Mouse (Mus musculus): ENCODE measurements around the gene Cep68.
"Not testable (repeated sequence)": the region's sequence is repeated elsewhere in the genome, so short reads cannot be mapped to it uniquely, and the experiment has no call there.

Gene Cep68

GRCm38 (mm10) chr11:20241311-20241710 is 7.9 kb downstream of the Cep68 start:
- no peak for DNase-seq

GRCm38 (mm10) chr11:20240331-20240730 is 8.9 kb downstream of the Cep68 start:
- DNase-seq: no peak

- DNase-seq: no peak
These were observed 9.9 kb downstream of the Cep68 start for GRCm38 (mm10) chr11:20239279-20239861.

GRCm38 (mm10) chr11:20237976-20238375 is 11.3 kb downstream of the Cep68 start:
- DNase-seq: no peak

GRCm38 (mm10) chr11:20237018-20237417 is 12.2 kb downstream of the Cep68 start:
- DNase-seq: no peak

- no peak for DNase-seq
These were observed 15.0 kb downstream of the Cep68 start for GRCm38 (mm10) chr11:20234233-20234632.

- DNase-seq: no peak
These were observed 17.0 kb downstream of the Cep68 start for GRCm38 (mm10) chr11:20232016-20232755.

- DNase-seq: peak; percentile 86
These were observed 17.9 kb downstream of the Cep68 start for GRCm38 (mm10) chr11:20231128-20231878.

- no peak for DNase-seq
These were observed 18.9 kb downstream of the Cep68 start for GRCm38 (mm10) chr11:20230286-20230685.

- DNase-seq: no peak
These were observed 19.9 kb downstream of the Cep68 start for GRCm38 (mm10) chr11:20229311-20229710.

- no peak for DNase-seq
These were observed 20.6 kb downstream of the Cep68 start for GRCm38 (mm10) chr11:20228666-20229065.

- no peak for DNase-seq
These were observed 23.3 kb downstream of the Cep68 start for GRCm38 (mm10) chr11:20225938-20226337.

GRCm38 (mm10) chr11:20224196-20224595 is 25.0 kb downstream of the Cep68 start:
- DNase-seq: no peak

- DNase-seq: not testable (repeated sequence)
These were observed 27.6 kb downstream of the Cep68 start for GRCm38 (mm10) chr11:20221671-20222070.

GRCm38 (mm10) chr11:20217227-20217626 is 32.0 kb downstream of the Cep68 start:
- no peak for DNase-seq

GRCm38 (mm10) chr11:20216415-20216814 is 32.8 kb downstream of the Cep68 start:
- no peak for DNase-seq

- peak; percentile 65 for DNase-seq
These were observed 34.5 kb downstream of the Cep68 start for GRCm38 (mm10) chr11:20214779-20215178.

GRCm38 (mm10) chr11:20211838-20212237 is 37.4 kb downstream of the Cep68 start:
- no peak for DNase-seq

- DNase-seq: no peak
These were observed 41.6 kb downstream of the Cep68 start for GRCm38 (mm10) chr11:20207589-20207988.

GRCm38 (mm10) chr11:20206626-20207223 is 42.5 kb downstream of the Cep68 start:
- no peak for DNase-seq

GRCm38 (mm10) chr11:20205538-20205937 is 43.7 kb downstream of the Cep68 start:
- DNase-seq: no peak

GRCm38 (mm10) chr11:20204870-20205446 is 44.3 kb downstream of the Cep68 start:
- no peak for DNase-seq

GRCm38 (mm10) chr11:20204321-20204720 is 44.9 kb downstream of the Cep68 start:
- DNase-seq: no peak
